Mouse (Mus musculus): ENCODE data around the gene Retnla. TPM values are rescaled to one million over a fixed set of nuclear protein-coding genes. Genes with fewer than 3 reads are reported as not detected.

Gene Retnla
- polyA plus RNA-seq (2012; rRNA removed) (0.61 TPM in 1 of 2 replicates, not detected in the other), polyA plus RNA-seq (2014; fragmentation: Nextera tagmentation; extraction: Ambion mirVana) (not detected in 2 replicates)

GRCm38 (mm10) chr16:48842266-48842665 lies at the start of gene Retnla:
Gene Retnla (plus strand): TSS chr16:48842551.
- Histone ChIP-seq H3K4me1 (ENCODE audit: control insufficient read depth, insufficient read depth, low read length) (no peaks in the 10 kb centered on the region), H3K27me3 (ENCODE audit: control insufficient read depth, insufficient read depth, low read length) (no peaks in the 10 kb centered on the region), H3K27ac (replicated peaks; ENCODE audit: low read depth, low read length) (no peak within 1 kb of the TSS), H3K36me3 (ENCODE audit: control insufficient read depth, insufficient read depth, low read length) (no peaks in the 10 kb centered on the region), H3K9me3 (ENCODE audit: control insufficient read depth, low read length) (no peaks in the 10 kb centered on the region), H3K4me2 (replicated peaks; ENCODE audit: low read depth, low read length, severe bottlenecking) (no peak within 1 kb of the TSS), H3K4me3 (replicated peaks; ENCODE audit: low read length) (no peak within 1 kb of the TSS), H3K9ac (ENCODE audit: low read depth, low read length, severe bottlenecking) (no peak within 1 kb of the TSS)
- ATAC-seq (ENCODE audit: low FRiP score, low read depth) (no peak), DNase-seq (ENCODE audit: low spot score) (no peak)
- 82% methylated on average over 3 of the region's 3 CpGs for WGBS
- TF ChIP-seq POLR2A (IDR thresholded peaks at IDR 0.05; ENCODE audit: borderline replicate concordance, extremely low read depth, insufficient read depth, insufficient read length): no peak

GRCm38 (mm10) chr16:48798285-48798684 lies 44.1 kb upstream of the Retnla start:
- Histone ChIP-seq H3K9me3 (ENCODE audit: control insufficient read depth, low read length) (no peaks in the 10 kb centered on the region), H3K27ac (replicated peaks; ENCODE audit: low read depth, low read length) (no peak overlapping the region), H3K36me3 (ENCODE audit: control insufficient read depth, insufficient read depth, low read length) (no peaks in the 10 kb centered on the region), H3K4me2 (replicated peaks; ENCODE audit: low read depth, low read length, severe bottlenecking) (no peak overlapping the region), H3K9ac (ENCODE audit: low read depth, low read length, severe bottlenecking) (no peak overlapping the region), H3K4me1 (ENCODE audit: control insufficient read depth, insufficient read depth, low read length) (no peaks in the 10 kb centered on the region), H3K4me3 (replicated peaks; ENCODE audit: low read length) (no peak overlapping the region), H3K27me3 (ENCODE audit: control insufficient read depth, insufficient read depth, low read length) (no peaks in the 10 kb centered on the region)
- DNase-seq (ENCODE audit: low spot score) (no peak), ATAC-seq (ENCODE audit: low FRiP score, low read depth) (no peak)
- WGBS: 75% methylated on average over 3 of the region's 3 CpGs
- no peak for TF ChIP-seq POLR2A (IDR thresholded peaks at IDR 0.05; ENCODE audit: borderline replicate concordance, extremely low read depth, insufficient read depth, insufficient read length)

GRCm38 (mm10) chr16:48799470-48799869 lies 42.9 kb upstream of the Retnla start:
- no peak overlapping the region for H3K27ac ChIP-seq (replicated peaks; ENCODE audit: low read depth, low read length)
- no peaks in the 10 kb centered on the region for H3K36me3 ChIP-seq (ENCODE audit: control insufficient read depth, insufficient read depth, low read length)
- no peak for DNase-seq (ENCODE audit: low spot score)
- H3K4me1 ChIP-seq (ENCODE audit: control insufficient read depth, insufficient read depth, low read length): no peaks in the 10 kb centered on the region
- H3K4me2 ChIP-seq (replicated peaks; ENCODE audit: low read depth, low read length, severe bottlenecking): no peak overlapping the region
- H3K9me3 ChIP-seq (ENCODE audit: control insufficient read depth, low read length): no peaks in the 10 kb centered on the region
- no peak for TF ChIP-seq POLR2A (IDR thresholded peaks at IDR 0.05; ENCODE audit: borderline replicate concordance, extremely low read depth, insufficient read depth, insufficient read length)
- no peak overlapping the region for H3K9ac ChIP-seq (ENCODE audit: low read depth, low read length, severe bottlenecking)
- no peak overlapping the region for H3K4me3 ChIP-seq (replicated peaks; ENCODE audit: low read length)
- ATAC-seq (ENCODE audit: low FRiP score, low read depth): no peak
- 84% methylated on average over 3 of the region's 3 CpGs for WGBS
- H3K27me3 ChIP-seq (ENCODE audit: control insufficient read depth, insufficient read depth, low read length): no peaks in the 10 kb centered on the region

GRCm38 (mm10) chr16:48800906-48801305 lies 41.4 kb upstream of the Retnla start:
- Histone ChIP-seq H3K4me2 (replicated peaks; ENCODE audit: low read depth, low read length, severe bottlenecking) (no peak overlapping the region), H3K27me3 (ENCODE audit: control insufficient read depth, insufficient read depth, low read length) (no peaks in the 10 kb centered on the region), H3K36me3 (ENCODE audit: control insufficient read depth, insufficient read depth, low read length) (no peaks in the 10 kb centered on the region), H3K9ac (ENCODE audit: low read depth, low read length, severe bottlenecking) (no peak overlapping the region), H3K4me1 (ENCODE audit: control insufficient read depth, insufficient read depth, low read length) (no peaks in the 10 kb centered on the region), H3K9me3 (ENCODE audit: control insufficient read depth, low read length) (no peaks in the 10 kb centered on the region), H3K27ac (replicated peaks; ENCODE audit: low read depth, low read length) (no peak overlapping the region), H3K4me3 (replicated peaks; ENCODE audit: low read length) (no peak overlapping the region)
- ATAC-seq (ENCODE audit: low FRiP score, low read depth): no peak
- WGBS: 87% methylated on average over 2 of the region's 2 CpGs
- DNase-seq (ENCODE audit: low spot score): no peak
- TF ChIP-seq POLR2A (IDR thresholded peaks at IDR 0.05; ENCODE audit: borderline replicate concordance, extremely low read depth, insufficient read depth, insufficient read length): no peak

GRCm38 (mm10) chr16:48805412-48805811 lies 36.9 kb upstream of the Retnla start:
- Histone ChIP-seq H3K4me3 (replicated peaks; ENCODE audit: low read length) (no peak overlapping the region), H3K4me1 (ENCODE audit: control insufficient read depth, insufficient read depth, low read length) (no peaks in the 10 kb centered on the region), H3K9ac (ENCODE audit: low read depth, low read length, severe bottlenecking) (no peak overlapping the region), H3K27ac (replicated peaks; ENCODE audit: low read depth, low read length) (no peak overlapping the region), H3K9me3 (ENCODE audit: control insufficient read depth, low read length) (no peaks in the 10 kb centered on the region), H3K4me2 (replicated peaks; ENCODE audit: low read depth, low read length, severe bottlenecking) (no peak overlapping the region), H3K36me3 (ENCODE audit: control insufficient read depth, insufficient read depth, low read length) (no peaks in the 10 kb centered on the region), H3K27me3 (ENCODE audit: control insufficient read depth, insufficient read depth, low read length) (no peaks in the 10 kb centered on the region)
- no peak for TF ChIP-seq POLR2A (IDR thresholded peaks at IDR 0.05; ENCODE audit: borderline replicate concordance, extremely low read depth, insufficient read depth, insufficient read length)
- ATAC-seq (ENCODE audit: low FRiP score, low read depth): no peak
- 93% methylated on average over 1 of the region's 1 CpGs for WGBS
- no peak for DNase-seq (ENCODE audit: low spot score)

- Histone ChIP-seq H3K27me3 (ENCODE audit: control insufficient read depth, insufficient read depth, low read length) (no peaks in the 10 kb centered on the region), H3K9ac (ENCODE audit: low read depth, low read length, severe bottlenecking) (no peak overlapping the region), H3K4me3 (replicated peaks; ENCODE audit: low read length) (no peak overlapping the region), H3K9me3 (ENCODE audit: control insufficient read depth, low read length) (no peaks in the 10 kb centered on the region), H3K4me1 (ENCODE audit: control insufficient read depth, insufficient read depth, low read length) (no peaks in the 10 kb centered on the region), H3K27ac (replicated peaks; ENCODE audit: low read depth, low read length) (no peak overlapping the region), H3K4me2 (replicated peaks; ENCODE audit: low read depth, low read length, severe bottlenecking) (no peak overlapping the region), H3K36me3 (ENCODE audit: control insufficient read depth, insufficient read depth, low read length) (no peaks in the 10 kb centered on the region)
- DNase-seq (ENCODE audit: low spot score) (no peak), ATAC-seq (ENCODE audit: low FRiP score, low read depth) (no peak)
- 90% methylated on average over 1 of the region's 1 CpGs for WGBS
- no peak for TF ChIP-seq POLR2A (IDR thresholded peaks at IDR 0.05; ENCODE audit: borderline replicate concordance, extremely low read depth, insufficient read depth, insufficient read length)
Observed at GRCm38 (mm10) chr16:48806521-48806920, 35.8 kb upstream of the Retnla start.
